Mouse (Mus musculus) skeletal muscle tissue, adult 2 months (tissue): ENCODE data around the gene H2-Q6.
A peak's percentile ranks its signal among the peaks of the same experiment; 100 is the strongest.
"Not testable (repeated sequence)": the region's sequence is repeated elsewhere in the genome, so short reads cannot be mapped to it uniquely, and the experiment has no call there.

Experiments
- DNase-seq: peaks from one replicate; pipeline ENCODE4 v3.0.0-alpha.2; 2012; ENCODE audit warnings: low read depth, low spot score

The H2-Q6 gene

GRCm38 (mm10) chr17:35432167-35432566 is 7.5 kb downstream of the H2-Q6 start:
- DNase-seq: not testable (repeated sequence)

GRCm38 (mm10) chr17:35434836-35435235 is 10.2 kb downstream of the H2-Q6 start:
- DNase-seq: not testable (repeated sequence)

GRCm38 (mm10) chr17:35435577-35435976 is 10.9 kb downstream of the H2-Q6 start:
- not testable (repeated sequence) for DNase-seq

- not testable (repeated sequence) for DNase-seq
Measured at GRCm38 (mm10) chr17:35437386-35437936, 12.8 kb downstream of the H2-Q6 start.

- not testable (repeated sequence) for DNase-seq
Measured at GRCm38 (mm10) chr17:35438395-35438794, 13.7 kb downstream of the H2-Q6 start.

- peak; percentile 73 for DNase-seq
Measured at GRCm38 (mm10) chr17:35438885-35439284, 14.2 kb downstream of the H2-Q6 start, which contains the start of gene H2-Q7. TSS of gene H2-Q7 (plus strand) at chr17:35439155.

- not testable (repeated sequence) for DNase-seq
Measured at GRCm38 (mm10) chr17:35439295-35439747, 14.7 kb downstream of the H2-Q6 start.

GRCm38 (mm10) chr17:35439925-35440645 is 15.4 kb downstream of the H2-Q6 start:
- not testable (repeated sequence) for DNase-seq

GRCm38 (mm10) chr17:35442376-35442775 is 17.7 kb downstream of the H2-Q6 start:
- not testable (repeated sequence) for DNase-seq

- not testable (repeated sequence) for DNase-seq
Measured at GRCm38 (mm10) chr17:35444510-35444909, 19.9 kb downstream of the H2-Q6 start.

- not testable (repeated sequence) for DNase-seq
Measured at GRCm38 (mm10) chr17:35458247-35458646, 33.6 kb downstream of the H2-Q6 start.

GRCm38 (mm10) chr17:35460513-35461341 is 36.1 kb downstream of the H2-Q6 start:
- DNase-seq: not testable (repeated sequence)

GRCm38 (mm10) chr17:35465651-35466050 is 41.0 kb downstream of the H2-Q6 start:
- DNase-seq: not testable (repeated sequence)

- not testable (repeated sequence) for DNase-seq
Measured at GRCm38 (mm10) chr17:35468936-35469335, 44.3 kb downstream of the H2-Q6 start.

GRCm38 (mm10) chr17:35469842-35470751 is 45.4 kb downstream of the H2-Q6 start, which contains the start of gene H2-Q10:
TSS of gene H2-Q10 (plus strand) at chr17:35470089.
- DNase-seq: no peak
